11 mouse cellular contexts compared by ENCODE assay signal in genomic region chr14:25181406-25181805, GRCm38 (mm10).
DNase-seq lines count a peak whose midpoint lies in the region; ATAC-seq and TF ChIP-seq lines count a peak whose summit lies in the region.
"Had no signal": no experiment of that assay in that cellular context is flagged by ENCODE, and none has a peak within 500 bp of the region (broad histone marks: within the 10 kb centered on the region; RNA-seq: fewer than 3 reads in every experiment).

No protein-coding gene starts in this region.

- no peak overlapping the region for H3K4me3 ChIP-seq in limb, embryonic 12.5 days (replicated peaks)
- no peak overlapping the region for H3K4me3 ChIP-seq in limb, embryonic 10.5 days
- no peak overlapping the region for H3K4me3 ChIP-seq in intestine, postnatal 0 days (ENCODE audit: low read depth, low read length)
- H3K4me3 ChIP-seq in stomach, embryonic 16.5 days (replicated peaks; ENCODE audit: low read length) = no peak overlapping the region

- H3K9me3 ChIP-seq in limb, embryonic 12.5 days = no peaks in the 10 kb centered on the region
- H3K9me3 ChIP-seq in limb, embryonic 10.5 days (replicated peaks) = no peaks in the 10 kb centered on the region
- H3K9me3 ChIP-seq in intestine, postnatal 0 days (ENCODE audit: control insufficient read depth) = no peaks in the 10 kb centered on the region
- no peaks in the 10 kb centered on the region for H3K9me3 ChIP-seq in stomach, embryonic 16.5 days (replicated peaks; ENCODE audit: control insufficient read depth, low read length)

- H3K9ac ChIP-seq in limb, embryonic 12.5 days (replicated peaks) = no peak overlapping the region
- no peak overlapping the region for H3K9ac ChIP-seq in intestine, postnatal 0 days (ENCODE audit: low read depth, low read length)
- no peak overlapping the region for H3K9ac ChIP-seq in stomach, embryonic 16.5 days (ENCODE audit: low read length)
- H3K9ac ChIP-seq: liver, embryonic 14.5 days had no signal

- no peak for ATAC-seq in limb, embryonic 12.5 days (ENCODE audit: insufficient number of reproducible peaks, insufficient read depth, low FRiP score, low TSS enrichment, low read depth)
- ATAC-seq in intestine, postnatal 0 days = peak; percentile 94
- peak; percentile 71; the same call in 1 of the 2 replicates for ATAC-seq in stomach, embryonic 16.5 days (ENCODE audit: insufficient read depth, low FRiP score)

- TF ChIP-seq CTCF in intestine, postnatal 0 days (IDR thresholded peaks at IDR 0.05; ENCODE audit: low read depth) = no peak

- no peaks in the 10 kb centered on the region for H3K36me3 ChIP-seq in limb, embryonic 12.5 days
- H3K36me3 ChIP-seq in limb, embryonic 10.5 days = no peaks in the 10 kb centered on the region
- no peaks in the 10 kb centered on the region for H3K36me3 ChIP-seq in intestine, postnatal 0 days (ENCODE audit: control insufficient read depth, insufficient read depth)
- H3K36me3 ChIP-seq in stomach, embryonic 16.5 days (ENCODE audit: control insufficient read depth, insufficient read depth, low read length) = no peaks in the 10 kb centered on the region

- 0 out of 2 replicates have a peak overlapping the region, but pooled peaks have one; percentile 29 for H3K27ac ChIP-seq in limb, embryonic 12.5 days
- no peak overlapping the region for H3K27ac ChIP-seq in limb, embryonic 10.5 days
- 0 out of 2 replicates have a peak overlapping the region, but pooled peaks have one; percentile 29 for H3K27ac ChIP-seq in intestine, postnatal 0 days (ENCODE audit: low read depth, low read length)
- H3K27ac ChIP-seq in stomach, embryonic 16.5 days (ENCODE audit: low read length) = no peak overlapping the region
- H3K27ac ChIP-seq: liver, embryonic 14.5 days had no signal

- H3K4me1 ChIP-seq in limb, embryonic 12.5 days (replicated peaks) = peaks cover 41% of the 10 kb centered on the region
- H3K4me1 ChIP-seq in limb, embryonic 10.5 days = peaks cover 34% of the 10 kb centered on the region
- peaks cover 4% of the 10 kb centered on the region; the same call in 1 of the 2 replicates for H3K4me1 ChIP-seq in intestine, postnatal 0 days (replicated peaks; ENCODE audit: control insufficient read depth, insufficient read depth, low read length)
- H3K4me1 ChIP-seq in stomach, embryonic 16.5 days (ENCODE audit: control insufficient read depth, insufficient read depth, low read length) = peaks cover 12% of the 10 kb centered on the region

- H3K4me2 ChIP-seq in limb, embryonic 12.5 days = no peak overlapping the region
- H3K4me2 ChIP-seq in intestine, postnatal 0 days (replicated peaks; ENCODE audit: low read depth) = no peak overlapping the region
- no peak overlapping the region for H3K4me2 ChIP-seq in stomach, embryonic 16.5 days (ENCODE audit: low read depth, low read length)

- WGBS in limb, embryonic 12.5 days = 44% methylated on average over 2 of the region's 2 CpGs
- WGBS in limb, embryonic 10.5 days = 50% methylated on average over 2 of the region's 2 CpGs
- 22% methylated on average over 2 of the region's 2 CpGs for WGBS in intestine, postnatal 0 days
- 45% methylated on average over 2 of the region's 2 CpGs for WGBS in stomach, embryonic 16.5 days

- 0 out of 2 replicates have a peak, but pooled peaks cover 5% of the 10 kb centered on the region for H3K27me3 ChIP-seq in limb, embryonic 12.5 days
- H3K27me3 ChIP-seq in limb, embryonic 10.5 days (ENCODE audit: low read depth, poor library complexity, severe bottlenecking) = 0 out of 2 replicates have a peak, but pooled peaks cover 7% of the 10 kb centered on the region
- H3K27me3 ChIP-seq in intestine, postnatal 0 days (replicated peaks; ENCODE audit: control insufficient read depth, insufficient read depth, low read length) = no peaks in the 10 kb centered on the region
- 0 out of 2 replicates have a peak, but pooled peaks cover 3% of the 10 kb centered on the region for H3K27me3 ChIP-seq in stomach, embryonic 16.5 days (ENCODE audit: control insufficient read depth, insufficient read depth, low read length)

- DNase-seq in limb, embryonic 10.5 days (ENCODE audit: low spot score) = no peak
- DNase-seq in kidney, postnatal 36 days = peak; percentile 82 to 91
- no peak for DNase-seq in thymus, postnatal 10 days (ENCODE audit: low spot score in 2 of 2)
- DNase-seq in layer of hippocampus, adult 9-10 months (ENCODE audit: low spot score) = no peak
- no peak for DNase-seq in urinary bladder, postnatal 36 days (ENCODE audit: low spot score in 2 of 2)
- DNase-seq: layer of hippocampus, postnatal 36 days; right cerebral cortex, postnatal 4 days had no signal

Comparison
In these comparisons a context has a peak if more than half of its experiments do, and no peak if none do; other contexts are left out.
1. H3K27ac ChIP-seq: peak in limb, embryonic 12.5 days (single experiment) and intestine, postnatal 0 days (single experiment); none in limb, embryonic 10.5 days (single experiment) and stomach, embryonic 16.5 days (single experiment).
2. DNase-seq: peak in kidney, postnatal 36 days (2 of 2); none in limb, embryonic 10.5 days (single experiment), thymus, postnatal 10 days (0 of 2), layer of hippocampus, adult 9-10 months (single experiment) and urinary bladder, postnatal 36 days (0 of 2).